Mouse (Mus musculus) heart, postnatal 14 days (tissue): ENCODE data around the gene Atf7. TPM values are rescaled to one million over a fixed set of nuclear protein-coding genes. Genes with fewer than 3 reads are reported as not detected.
A peak's percentile ranks its signal among the peaks of the same experiment; 100 is the strongest.

Experiments
- DNase-seq, 2 experiments: peaks; one replicate each; pipeline ENCODE4 v3.0.0; 2021 to 2022
- intact Hi-C: fragments of 180-260 bp; cut with DNase I; formaldehyde crosslinking; loops from one replicate; pipeline ENCODE4 v1.15.1; 2025
- total RNA-seq, 2 experiments: library from RNA; stranded (reverse); gene quantifications; 2 replicates each; pipeline ENCODE4 v1.2.3; 2021

Gene Atf7
- total RNA-seq, 2 experiments from 2014 or later, result 65.2 to 68.8 TPM

DNA sequence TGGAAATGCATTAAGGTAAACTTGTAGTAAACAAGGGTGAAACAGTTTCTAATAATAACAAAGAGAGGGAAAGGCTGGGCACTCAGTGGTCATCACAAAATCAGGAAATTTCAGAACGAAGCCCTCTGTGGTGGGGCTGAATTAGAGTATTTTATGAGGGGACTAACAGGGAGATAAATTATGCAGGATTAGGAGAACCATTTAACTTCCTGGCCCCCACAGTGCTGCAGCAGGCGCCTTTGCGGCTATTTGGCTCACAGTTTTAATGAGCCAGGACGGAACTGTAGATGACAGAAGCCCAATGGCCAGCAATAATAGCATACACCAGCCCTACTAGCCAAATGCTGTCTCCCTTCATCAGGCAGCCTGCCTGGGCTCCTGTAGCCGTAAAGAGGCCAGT lies 61.6 kb downstream of the Atf7 start:
- intact Hi-C loops, result loop anchor here (5.0 kb wide), 1 partner anchor 49 kb away; no protein-coding TSS in a partner anchor
- DNase-seq, result no peak

DNA sequence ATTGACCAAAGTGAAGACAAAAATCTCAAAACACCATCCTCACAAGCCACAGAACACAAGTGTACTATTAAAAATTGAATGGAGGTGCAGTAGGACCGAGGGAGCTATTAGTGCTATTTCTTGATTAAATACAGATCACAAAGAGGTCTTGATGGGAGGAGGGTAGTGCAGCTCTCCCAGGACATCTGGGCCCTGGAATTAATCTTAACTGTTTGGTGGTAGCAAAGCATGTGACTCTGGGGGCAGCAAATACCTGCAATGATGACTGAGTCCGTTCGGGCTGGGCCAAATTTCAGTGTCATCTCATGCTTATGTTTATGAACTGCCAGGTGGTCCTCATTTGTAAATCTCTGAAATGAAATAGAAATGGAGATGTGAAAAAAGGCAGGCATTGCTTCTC lies 62.2 kb downstream of the Atf7 start:
- intact Hi-C loops, result loop anchor here (5.0 kb wide), 1 partner anchor 49 kb away; no protein-coding TSS in a partner anchor
- DNase-seq, result no peak

DNA sequence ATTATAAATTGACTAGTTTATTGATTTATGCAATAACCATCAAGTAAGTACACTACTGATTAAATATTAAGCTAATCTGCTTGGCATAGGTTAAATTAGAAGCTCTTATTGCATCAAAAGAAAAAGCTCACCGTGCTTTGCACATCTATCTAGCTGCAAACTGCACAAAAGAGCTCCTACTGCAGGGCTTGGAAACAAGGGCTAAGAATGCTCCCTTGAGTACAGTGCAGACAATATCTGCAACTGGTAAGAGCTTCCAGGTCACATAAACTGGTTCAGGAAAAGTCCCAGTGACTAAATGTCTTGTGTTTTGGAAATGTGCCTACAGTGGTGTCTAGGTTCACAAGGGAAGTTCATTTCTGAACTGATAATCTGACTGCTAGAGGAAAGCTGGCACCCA lies 62.8 kb downstream of the Atf7 start:
- intact Hi-C loops, result loop anchor here (5.0 kb wide), 1 partner anchor 50 kb away; no protein-coding TSS in a partner anchor

DNA sequence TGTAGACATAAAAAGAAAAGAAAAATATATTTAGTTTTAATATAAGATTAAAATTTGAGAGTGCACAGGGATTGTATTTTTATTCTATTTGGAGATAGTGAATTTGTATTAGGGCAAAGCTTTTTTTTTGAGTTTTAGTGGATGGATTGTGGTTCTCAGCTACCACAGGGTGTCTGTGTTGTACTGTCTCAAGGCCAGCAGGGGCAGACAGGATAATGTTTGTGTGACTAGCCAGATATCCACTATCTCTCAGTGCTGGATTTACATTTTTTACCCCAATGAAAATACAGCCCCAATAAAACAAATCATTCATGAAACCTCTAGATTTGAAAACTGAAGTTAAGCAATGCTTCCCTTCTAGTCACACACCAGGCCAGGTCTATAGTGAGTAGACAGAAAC lies 67.7 kb downstream of the Atf7 start:
- intact Hi-C loops, result no loop called here
- no peak for DNase-seq

More for the DNA sequence above, 62.8 kb downstream of the Atf7 start:
- no peak for DNase-seq

DNA sequence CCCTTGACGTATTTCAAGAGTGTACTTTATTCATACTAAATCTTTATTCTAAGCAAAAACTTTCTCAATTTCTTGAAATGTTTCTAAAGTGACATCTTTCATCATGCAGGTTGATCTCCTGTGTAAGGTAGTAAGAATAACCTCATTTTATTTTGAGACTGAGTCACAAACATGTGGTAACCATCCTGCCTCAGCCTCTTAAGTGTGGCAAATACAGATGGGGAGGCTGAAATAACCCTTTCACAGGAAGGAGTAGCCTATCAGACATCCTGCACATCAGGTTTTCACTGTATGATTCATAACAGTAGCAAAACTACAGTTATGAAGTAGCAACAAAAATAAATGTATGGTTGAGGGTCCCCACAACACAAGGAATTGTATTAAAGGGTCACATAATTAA lies 69.7 kb downstream of the Atf7 start:
- DNase-seq, result no peak
- intact Hi-C loops, result no loop called here

DNA sequence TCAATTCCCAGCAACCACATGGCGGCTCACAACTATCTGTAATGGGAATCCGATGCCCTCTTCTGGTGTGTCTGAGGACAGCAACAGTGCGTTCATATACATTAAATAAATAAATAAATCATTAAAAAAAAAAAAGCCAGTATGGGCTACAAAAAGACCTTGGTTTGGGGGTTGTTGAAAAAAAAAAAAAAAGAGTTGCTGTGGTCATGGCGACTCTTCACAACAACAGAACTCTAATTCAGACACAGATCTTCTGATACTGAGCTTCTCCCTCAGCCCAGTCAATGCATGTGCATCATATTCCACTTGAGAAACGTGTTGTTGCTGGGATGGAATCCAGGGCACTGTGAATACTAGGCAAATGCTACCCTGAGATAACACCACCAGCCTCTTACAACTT lies 72.7 kb downstream of the Atf7 start:
- intact Hi-C loops, result no loop called here
- no peak for DNase-seq

DNA sequence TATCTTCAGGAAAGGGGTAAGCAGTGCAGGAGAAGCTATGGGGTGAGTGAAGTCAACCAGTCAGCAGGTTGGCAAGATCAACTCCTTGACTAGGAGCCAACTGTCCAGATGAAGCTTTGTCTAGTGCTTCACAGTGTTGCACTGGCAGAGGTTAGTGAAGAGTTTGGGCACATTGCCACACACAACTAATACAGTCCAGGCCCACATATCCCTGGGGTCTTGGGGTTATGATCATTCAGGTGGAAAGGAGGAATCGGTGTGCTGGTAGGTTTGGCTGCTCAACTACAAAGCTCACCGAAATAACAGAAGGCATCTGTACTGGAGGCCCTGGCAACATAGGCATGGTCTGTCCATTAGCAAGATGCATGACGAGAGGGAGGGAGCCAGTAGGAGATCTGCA lies 77.8 kb downstream of the Atf7 start:
- intact Hi-C loops, result no loop called here
- peak in 1 of 2 experiments; percentile 42 for DNase-seq

DNA sequence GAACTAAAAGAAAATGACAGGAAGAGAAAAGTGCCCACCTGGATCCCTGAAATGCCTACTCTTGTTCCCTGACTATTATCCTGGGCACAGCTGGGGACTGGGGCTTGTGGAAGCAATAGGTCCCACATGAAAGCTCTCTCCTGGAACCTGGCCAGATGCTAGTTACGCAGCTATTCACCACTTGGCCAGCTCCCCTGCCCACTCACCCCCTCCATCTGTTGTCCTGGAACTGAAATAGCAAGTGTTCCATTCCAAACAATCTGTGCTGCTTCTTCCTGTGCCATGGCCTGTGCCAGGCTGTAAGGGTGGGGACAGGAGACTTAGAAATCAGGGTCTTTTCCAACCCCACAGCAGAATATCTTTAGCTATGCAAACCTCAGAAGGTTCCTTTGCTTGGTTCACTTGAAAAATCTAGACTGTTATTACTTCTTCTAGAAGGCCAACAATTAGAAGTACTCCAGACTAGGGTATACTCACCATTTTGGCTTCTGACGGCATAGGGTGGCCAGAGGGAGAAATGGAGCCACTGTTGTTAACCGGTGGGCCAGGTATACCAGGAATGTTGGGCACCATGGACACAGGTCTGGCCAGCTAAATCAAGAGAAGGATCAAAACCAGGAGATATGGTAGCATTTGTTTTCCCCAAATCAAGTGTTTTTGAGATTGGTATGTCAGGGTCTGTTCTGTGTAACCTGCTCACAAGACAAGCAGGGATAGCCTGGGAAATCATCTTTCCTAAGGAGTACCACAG lies 78.4 kb downstream of the Atf7 start:
- DNase-seq, result peak; percentile 62 to 75
- intact Hi-C loops, result no loop called here

DNA sequence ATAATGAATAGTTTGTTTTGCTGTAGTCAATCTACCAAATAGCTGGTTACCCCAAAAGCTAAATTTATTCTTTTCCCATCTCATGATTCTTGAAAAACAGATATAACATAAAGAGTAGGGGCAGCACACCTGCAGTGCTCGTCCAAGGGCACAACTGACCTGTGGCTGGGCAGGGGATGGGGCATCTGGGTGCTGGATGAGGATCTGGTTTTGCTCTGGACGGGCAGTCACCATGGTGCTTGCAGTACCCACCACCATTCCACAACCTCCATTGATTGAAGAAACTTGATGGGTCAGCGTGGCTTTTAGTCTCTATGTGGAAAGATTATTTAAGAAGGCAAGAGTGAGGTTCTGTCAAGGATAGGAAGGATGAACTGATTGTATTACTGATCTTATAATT lies 79.0 kb downstream of the Atf7 start:
- intact Hi-C loops, result no loop called here
- no peak for DNase-seq

DNA sequence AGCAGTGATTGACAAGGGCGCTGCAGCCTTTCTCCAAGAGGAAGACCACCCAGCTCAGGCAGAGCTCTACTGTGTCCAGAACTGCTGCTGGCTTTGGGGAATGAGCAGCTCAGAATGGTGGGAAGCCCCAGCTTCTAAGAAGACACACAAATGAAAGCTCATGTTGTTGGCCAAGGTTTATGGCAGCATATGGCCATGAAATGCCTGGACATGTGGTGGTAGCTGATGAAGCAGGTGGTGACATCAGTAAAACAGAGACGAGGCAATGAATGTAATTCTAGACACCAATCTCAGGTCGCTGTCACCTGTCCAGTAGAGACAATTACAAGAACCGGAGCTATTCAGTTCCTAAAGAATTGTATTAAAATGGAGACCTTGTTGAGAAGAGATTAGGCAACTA lies 80.5 kb downstream of the Atf7 start:
- DNase-seq, result no peak
- intact Hi-C loops, result no loop called here

DNA sequence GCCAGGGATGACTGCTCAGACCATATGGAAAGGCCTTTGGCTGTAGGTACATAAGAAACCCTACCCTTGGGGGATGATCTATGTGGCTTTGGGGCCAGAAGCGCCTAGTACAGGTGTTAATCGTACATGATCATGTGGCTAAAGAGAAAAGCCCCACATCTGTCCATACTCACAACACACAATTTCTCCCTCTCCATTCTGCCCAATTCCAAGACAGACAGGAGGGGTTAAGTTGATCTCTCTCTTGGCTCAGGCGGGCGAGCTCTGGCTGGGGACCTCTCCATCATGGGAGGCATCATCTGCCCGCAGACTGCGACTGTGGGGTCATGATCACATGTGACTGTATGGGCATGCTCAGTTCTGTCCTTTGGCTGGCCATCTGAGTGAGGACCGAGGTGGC lies 91.3 kb downstream of the Atf7 start:
- intact Hi-C loops, result no loop called here

DNA sequence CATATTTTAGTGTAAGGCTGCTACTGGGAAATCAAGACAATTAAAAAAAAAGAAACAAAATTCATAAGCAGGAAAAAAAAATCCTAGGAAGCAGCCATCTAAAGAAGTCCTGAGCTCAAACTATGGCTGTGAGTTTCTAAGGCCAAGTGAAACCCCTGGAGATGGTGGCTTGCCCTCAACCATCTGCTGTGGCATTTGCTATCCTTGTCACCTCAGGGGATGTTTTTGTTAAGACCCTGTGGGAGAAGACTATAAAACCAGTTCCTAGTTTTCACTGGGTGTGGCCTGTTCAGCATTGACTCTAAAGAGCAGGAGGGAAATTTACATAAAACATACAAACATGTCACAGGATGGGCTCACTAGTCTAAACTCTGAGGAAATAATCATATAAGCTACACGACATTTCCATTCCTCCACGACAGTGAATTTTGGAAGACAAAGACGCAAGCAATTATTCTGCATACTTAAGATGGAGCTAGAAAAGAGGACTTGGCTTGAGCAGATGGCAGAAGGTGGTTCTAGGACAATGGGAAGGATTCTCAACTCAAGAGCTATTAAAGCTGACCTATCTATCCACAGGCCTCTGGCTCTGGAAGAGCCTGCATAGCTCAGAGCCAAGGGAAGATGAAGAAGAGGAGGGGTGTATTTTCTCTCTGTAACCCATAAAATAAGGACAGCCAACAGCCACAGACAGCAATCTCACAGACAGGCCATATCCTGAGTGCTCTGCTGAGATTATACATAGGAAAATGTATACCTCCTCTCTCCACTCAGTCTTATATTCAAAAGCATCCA lies 93.0 kb downstream of the Atf7 start:
- no peak for DNase-seq
- intact Hi-C loops, result no loop called here

More for the DNA sequence above, 91.3 kb downstream of the Atf7 start:
- DNase-seq, result no peak

DNA sequence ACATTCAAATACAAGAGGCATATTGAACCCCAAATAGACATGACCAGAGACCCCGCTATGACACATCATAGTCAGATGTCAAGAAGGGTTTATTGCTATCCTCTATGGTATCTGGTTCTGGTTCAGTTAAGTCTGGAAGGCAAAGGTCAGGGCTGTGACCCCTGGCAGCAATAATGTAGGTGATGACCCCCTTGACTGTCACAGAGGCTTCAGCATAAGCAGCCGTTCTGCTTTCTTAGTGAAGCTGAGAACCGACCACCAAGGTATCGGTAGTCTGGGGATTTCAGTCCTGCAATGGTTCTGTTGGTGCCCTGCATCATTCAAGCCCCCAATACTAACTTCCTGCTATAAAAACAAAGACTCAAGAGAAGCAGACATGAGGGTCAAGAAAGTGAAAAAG lies 93.7 kb downstream of the Atf7 start:
- no peak for DNase-seq
- intact Hi-C loops, result no loop called here

DNA sequence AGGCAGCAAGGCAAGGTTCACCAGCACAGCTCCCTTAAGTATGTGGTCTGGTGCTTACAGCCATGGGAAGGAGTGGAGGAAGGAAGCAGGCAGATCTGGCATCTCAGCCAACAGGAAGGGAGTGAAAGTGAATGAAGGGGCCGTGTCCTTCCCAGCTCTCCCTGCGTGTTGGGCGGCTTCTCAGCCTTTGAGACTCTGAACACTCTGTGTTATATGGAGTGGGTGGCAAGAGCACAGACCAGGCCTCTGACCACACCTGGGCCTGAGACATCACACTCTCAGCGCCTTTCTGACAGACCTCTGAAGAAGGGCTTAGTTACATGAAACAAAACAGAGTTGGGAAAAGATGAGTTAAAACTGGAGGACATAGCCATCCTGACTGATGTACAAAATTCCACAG lies 94.7 kb downstream of the Atf7 start:
- intact Hi-C loops, result no loop called here
- no peak for DNase-seq

DNA sequence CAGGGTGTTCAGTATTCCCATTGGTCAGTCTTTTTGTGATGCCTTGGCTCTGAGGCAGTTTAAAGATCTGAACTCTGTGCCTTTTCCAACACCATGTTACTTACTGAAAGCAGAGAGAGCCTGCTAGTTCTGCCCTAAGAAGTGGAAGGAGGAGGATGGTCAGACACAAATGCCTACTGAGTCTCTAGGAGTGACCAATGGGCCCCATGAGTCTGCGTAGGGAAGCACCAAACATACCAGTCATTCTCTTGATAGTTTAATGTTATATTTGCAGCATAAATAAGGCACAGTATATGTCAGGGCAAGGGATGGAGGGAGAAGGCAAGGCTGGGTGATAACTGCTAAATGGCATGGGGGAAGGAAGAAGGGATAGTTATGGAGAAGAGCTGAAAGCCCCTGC lies 96.9 kb downstream of the Atf7 start:
- no peak for DNase-seq
- intact Hi-C loops, result loop anchor here (5.0 to 10.0 kb wide), 3 partner anchors 139 to 1911 kb away; partner anchors contain the start of gene Dazap2

DNA sequence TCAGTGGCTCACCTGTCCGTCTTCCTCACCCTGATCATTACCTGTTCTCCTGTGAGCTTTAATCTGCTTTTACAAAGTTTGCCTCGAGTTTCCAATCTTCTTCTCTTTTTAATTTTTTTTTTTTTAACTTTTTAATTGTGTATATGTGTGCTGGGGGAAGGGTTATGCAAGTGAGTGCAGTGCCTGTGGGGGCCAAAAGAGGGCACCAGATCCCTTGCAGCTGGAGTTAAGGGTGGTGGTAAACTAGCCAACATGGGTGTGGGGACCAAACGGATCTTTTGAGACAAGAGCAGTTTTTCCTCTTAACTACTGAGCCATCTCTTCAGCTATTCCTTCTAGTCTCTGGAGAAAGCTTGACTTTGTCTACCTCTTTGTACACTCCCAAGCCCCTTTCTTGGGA lies 97.3 kb downstream of the Atf7 start:
- intact Hi-C loops, result loop anchor here (5.0 to 10.0 kb wide), 3 partner anchors 139 to 1911 kb away; partner anchors contain the start of gene Dazap2
- no peak for DNase-seq

DNA sequence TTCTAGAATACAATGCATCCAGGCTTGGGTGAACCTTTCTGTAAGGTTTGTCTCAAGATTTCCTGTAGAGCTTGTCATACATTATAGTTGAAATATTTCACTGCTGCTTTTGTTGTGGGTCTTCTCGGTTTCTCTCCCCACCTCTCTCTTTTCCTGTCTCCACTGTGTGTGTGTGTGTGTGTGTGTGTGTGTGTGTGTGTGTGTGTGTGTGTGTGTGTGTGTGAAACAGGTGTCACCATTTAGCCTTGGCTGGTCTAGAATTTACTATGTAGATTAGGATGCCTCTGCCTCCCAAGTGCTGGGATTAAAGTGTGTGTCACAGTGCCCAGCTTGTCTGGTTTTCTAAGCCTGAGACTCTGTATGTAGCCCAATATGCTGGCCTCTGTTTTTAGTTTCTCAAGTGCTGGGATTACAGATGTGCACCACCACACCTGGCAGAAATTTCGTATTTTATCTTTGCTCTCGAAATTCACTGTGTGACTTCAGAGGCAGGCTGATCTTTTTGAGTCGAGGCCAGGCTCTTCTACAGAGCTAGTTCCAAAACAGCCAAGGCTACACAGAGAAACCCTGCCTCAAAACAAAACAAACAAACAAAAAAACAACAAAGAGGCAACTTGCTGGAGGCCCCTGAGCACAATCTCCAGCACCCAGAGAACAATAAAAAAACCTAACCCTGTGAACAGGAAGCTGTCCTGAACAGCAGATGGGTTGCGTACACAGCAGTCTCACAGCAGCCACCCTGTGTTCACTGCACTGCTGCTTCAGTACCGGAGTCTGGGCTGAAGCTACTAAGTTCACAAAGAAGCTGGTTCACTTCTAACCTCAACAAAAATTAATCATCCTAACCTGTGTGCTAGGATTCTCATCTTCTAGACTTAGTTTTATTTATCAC lies 98.9 kb downstream of the Atf7 start:
- DNase-seq, result no peak
- intact Hi-C loops, result loop anchor here (5.0 to 10.0 kb wide), 3 partner anchors 141 to 1909 kb away; partner anchors contain the start of gene Dazap2

DNA sequence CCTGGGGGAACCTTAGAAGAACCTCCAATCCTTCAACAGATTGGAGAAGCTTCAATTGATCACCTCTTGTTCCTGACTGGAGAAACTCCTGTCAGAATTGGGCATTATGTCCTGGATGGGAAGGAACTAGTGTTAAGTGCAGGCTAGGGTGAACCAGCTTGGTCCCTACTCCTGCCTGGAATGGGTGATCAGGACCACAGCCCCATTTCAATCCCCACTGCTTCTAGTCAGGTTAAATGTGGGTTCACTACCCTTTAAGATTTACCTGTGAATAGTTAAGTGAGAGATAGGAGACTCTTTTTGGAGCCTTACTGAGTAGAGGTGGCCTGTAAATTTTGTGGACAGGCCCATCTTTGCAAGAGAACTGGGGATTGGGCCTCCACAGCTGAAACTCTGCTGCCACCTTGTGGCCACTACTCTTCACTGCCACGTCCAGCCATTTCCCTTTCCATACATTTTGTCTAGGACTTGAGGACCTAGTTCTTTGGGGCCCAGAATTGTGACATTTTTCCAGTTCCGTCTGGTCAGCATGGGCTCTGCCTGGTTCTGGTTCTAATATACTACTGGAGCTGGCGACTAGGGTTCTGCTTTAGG lies 100.3 kb downstream of the Atf7 start, which contains the start of gene Npff:
Gene Npff (minus strand): TSS at position 51 of the 594 bp plus-strand sequence.
- intact Hi-C loops, result loop anchor here (5.0 to 10.0 kb wide), 3 partner anchors 140 to 1908 kb away; partner anchors contain the start of gene Dazap2
- DNase-seq, result peak; percentile 77 to 84

DNA sequence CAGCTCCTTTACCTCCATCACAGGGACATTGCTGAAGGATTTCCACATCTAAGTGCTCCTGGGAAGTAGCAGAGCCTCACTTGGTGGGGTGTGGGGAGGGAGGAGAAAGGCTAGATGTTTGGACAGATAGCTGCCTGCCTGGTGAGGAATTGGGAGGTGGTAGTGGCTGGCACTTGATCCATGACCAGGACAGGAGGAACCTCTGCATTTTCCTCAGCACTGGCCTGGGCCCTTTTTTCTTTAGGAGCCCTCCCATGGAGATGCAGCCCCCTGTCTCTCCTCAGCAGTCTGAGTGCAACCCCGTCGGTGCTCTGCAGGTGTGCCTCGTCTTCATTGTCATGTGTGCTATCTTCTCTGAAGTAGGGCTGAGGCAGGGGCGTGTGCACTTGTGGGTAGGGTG lies 103.8 kb downstream of the Atf7 start:
- DNase-seq, result no peak
- intact Hi-C loops, result loop anchor here (10.0 kb wide), 1 partner anchor 137 kb away; no protein-coding TSS in a partner anchor

DNA sequence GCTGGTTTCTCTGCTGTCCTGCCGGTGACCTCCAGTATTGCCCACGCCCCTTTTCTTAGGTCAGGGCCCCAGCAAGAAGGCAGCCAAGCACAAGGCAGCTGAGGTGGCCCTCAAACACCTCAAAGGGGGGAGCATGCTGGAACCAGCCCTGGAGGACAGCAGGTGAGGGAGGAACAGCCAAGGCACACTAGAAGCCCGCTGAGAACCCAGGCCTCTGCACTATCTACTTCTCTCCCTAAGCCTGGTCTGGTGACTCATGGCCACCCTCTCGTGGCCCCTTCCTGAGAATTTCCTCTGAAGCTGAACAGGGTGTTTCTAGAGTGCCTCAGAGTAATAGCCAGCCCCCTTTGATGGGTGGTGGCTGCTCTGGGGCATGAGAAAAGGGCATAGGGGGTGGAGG lies 104.8 kb downstream of the Atf7 start:
- DNase-seq, result no peak
- intact Hi-C loops, result loop anchor here (10.0 kb wide), 1 partner anchor 136 kb away; no protein-coding TSS in a partner anchor
